Mouse (Mus musculus): Measurements from ENCODE around the gene Tent5c. TPM values are rescaled to one million over a fixed set of nuclear protein-coding genes. Genes with fewer than 3 reads are reported as not detected.

The Tent5c gene
- polyA plus RNA-seq, 1 experiment from 2014 or later: 4.1 TPM

DNA sequence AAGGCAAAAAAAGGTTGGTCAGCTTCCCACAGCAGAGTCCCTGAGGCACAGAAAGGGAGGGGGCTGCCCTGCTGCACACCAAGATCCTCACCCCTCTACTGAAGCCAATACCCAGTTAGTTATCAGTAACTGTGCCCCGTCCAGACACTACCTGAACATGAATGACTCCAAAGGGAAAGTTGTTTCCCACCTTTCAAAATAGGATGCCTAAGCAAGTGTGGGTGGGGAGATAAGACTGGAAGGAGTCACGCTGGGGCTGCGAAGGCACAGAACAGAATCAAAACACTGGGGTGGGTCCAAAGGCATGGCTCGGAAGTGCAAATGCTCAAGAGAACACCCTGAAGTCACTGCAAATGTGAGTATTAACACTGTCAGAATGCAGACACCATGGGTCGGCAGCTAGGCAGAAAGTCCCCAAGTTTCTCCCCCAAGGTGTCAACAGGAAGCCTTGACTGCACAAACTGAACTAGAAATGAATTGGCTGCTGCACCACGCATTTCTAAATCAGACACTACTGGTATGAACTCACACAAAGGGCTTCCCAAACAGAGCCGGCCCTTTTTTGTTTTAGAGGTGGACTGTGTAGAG is 6.7 kb downstream of the Tent5c start:
- peaks cover 23% of the 10 kb centered on the region for H3K4me1 ChIP-seq
- no peak overlapping the region for H3K4me3 ChIP-seq
- H3K9me3 ChIP-seq: no peaks in the 10 kb centered on the region
- H3K36me3 ChIP-seq: no peaks in the 10 kb centered on the region
- 30% methylated on average over 7 of the region's 7 CpGs for WGBS
- H3K27ac ChIP-seq: peak overlapping the region; percentile 39; the same call in 1 of the 2 replicates
- peaks cover 28% of the 10 kb centered on the region for H3K27me3 ChIP-seq (ENCODE audit: insufficient read depth, poor library complexity, severe bottlenecking)
- DNase-seq (ENCODE audit: low spot score): peak; percentile 88

DNA sequence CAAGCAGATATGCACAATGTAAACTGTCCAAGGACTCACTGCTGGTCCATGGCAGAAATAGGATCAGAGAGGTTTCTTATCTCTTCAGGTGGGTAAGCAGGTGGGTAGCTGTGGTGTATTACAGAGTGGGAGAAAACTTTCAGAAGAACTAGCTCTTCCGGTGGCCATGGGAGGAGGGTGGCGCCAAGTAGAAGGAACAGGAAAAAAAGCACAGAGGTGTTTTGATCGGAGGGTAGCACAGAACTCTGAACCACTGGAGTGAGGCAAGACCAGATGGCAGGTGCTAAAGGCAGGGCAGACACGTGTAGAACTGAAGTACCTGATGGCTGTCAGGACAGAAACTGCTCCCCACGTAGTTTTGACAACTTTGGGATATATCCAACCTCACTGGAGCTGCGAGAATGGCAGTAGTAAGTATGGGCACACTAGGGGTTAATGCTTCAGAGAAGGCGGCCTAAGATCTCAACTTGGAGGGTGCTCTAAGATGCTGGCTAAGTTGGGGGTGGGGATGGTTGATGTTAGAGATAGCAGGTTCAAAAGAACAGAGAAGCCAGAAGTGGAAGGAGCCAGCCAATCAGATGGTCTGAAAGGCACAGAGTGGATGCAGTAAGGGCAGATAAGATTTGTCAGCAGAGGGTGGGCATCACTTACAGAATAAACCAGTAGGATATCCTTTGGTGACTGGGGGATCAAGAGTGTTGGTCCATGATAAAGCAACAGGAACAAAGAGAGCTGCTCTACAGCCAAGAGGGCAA is 8.7 kb downstream of the Tent5c start:
- 73% methylated on average over 7 of the region's 7 CpGs for WGBS
- Histone ChIP-seq H3K27me3 (ENCODE audit: insufficient read depth, poor library complexity, severe bottlenecking) (peaks cover 8% of the 10 kb centered on the region), H3K27ac (0 out of 2 replicates have a peak overlapping the region, but pooled peaks have one; percentile 16)

DNA sequence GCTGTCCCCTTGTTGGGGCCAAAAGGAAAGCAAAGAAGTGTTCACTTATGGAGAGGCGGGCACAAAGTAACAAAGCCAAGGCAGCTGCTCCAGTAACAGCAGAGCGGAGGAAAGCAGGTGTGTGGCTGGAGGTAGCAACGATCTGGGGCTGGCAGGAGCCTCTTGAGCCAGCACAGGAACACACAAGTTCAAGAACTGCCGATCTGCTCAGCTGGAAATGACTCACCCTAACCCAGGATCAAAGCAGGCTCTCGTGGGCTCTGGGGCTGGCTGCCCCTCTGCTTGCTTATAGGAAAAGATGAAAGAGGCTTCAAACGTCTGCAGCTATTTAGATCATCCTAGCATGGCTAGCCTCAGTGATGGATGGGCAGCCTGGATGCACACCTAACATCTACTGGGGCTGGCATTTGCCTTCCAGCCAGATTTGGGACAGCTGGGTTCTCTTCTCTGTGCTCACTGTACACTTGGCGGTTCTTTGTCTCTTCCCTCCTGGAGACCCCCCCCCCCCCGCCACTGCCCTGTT is 14.1 kb downstream of the Tent5c start:
- no peak overlapping the region for H3K27ac ChIP-seq
- H3K4me1 ChIP-seq: 0 out of 2 replicates have a peak, but pooled peaks cover 2% of the 10 kb centered on the region
- peaks cover 5% of the 10 kb centered on the region; the same call in 1 of the 2 replicates for H3K36me3 ChIP-seq
- no peak overlapping the region for H3K4me3 ChIP-seq
- H3K9me3 ChIP-seq: no peaks in the 10 kb centered on the region
- no peak for DNase-seq (ENCODE audit: low spot score)
- no peaks in the 10 kb centered on the region for H3K27me3 ChIP-seq (ENCODE audit: insufficient read depth, poor library complexity, severe bottlenecking)
- WGBS: 47% methylated on average over 8 of the region's 8 CpGs

More for the DNA sequence above, 8.7 kb downstream of the Tent5c start:
- Histone ChIP-seq H3K36me3 (no peaks in the 10 kb centered on the region), H3K9me3 (no peaks in the 10 kb centered on the region), H3K4me1 (peaks cover 19% of the 10 kb centered on the region), H3K4me3 (no peak overlapping the region)
- no peak for DNase-seq (ENCODE audit: low spot score)

DNA sequence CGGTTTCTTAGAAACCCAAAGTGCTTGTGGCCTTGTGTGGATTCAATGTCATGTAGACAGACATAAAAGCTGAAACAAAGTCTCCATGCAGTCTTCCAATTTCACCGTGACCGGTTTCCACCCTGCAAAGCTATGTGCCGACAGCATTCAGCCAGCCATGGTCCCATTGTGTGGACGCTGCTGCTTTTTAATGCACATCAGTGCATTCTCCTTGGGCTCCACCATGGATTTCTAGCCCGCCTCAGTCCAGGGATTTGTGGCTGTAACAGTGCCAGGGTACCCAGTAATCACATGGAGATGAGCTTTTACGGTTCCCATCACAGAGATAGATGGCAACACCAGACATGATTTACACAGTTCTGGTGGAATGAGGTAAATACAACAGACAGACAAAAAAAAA is 14.6 kb downstream of the Tent5c start:
- WGBS: 88% methylated on average over 7 of the region's 7 CpGs
- no peaks in the 10 kb centered on the region for H3K9me3 ChIP-seq
- DNase-seq (ENCODE audit: low spot score): no peak
- no peaks in the 10 kb centered on the region for H3K27me3 ChIP-seq (ENCODE audit: insufficient read depth, poor library complexity, severe bottlenecking)
- 0 out of 2 replicates have a peak, but pooled peaks cover 2% of the 10 kb centered on the region for H3K4me1 ChIP-seq
- H3K27ac ChIP-seq: no peak overlapping the region
- H3K4me3 ChIP-seq: no peak overlapping the region
- peaks cover 5% of the 10 kb centered on the region; the same call in 1 of the 2 replicates for H3K36me3 ChIP-seq

DNA sequence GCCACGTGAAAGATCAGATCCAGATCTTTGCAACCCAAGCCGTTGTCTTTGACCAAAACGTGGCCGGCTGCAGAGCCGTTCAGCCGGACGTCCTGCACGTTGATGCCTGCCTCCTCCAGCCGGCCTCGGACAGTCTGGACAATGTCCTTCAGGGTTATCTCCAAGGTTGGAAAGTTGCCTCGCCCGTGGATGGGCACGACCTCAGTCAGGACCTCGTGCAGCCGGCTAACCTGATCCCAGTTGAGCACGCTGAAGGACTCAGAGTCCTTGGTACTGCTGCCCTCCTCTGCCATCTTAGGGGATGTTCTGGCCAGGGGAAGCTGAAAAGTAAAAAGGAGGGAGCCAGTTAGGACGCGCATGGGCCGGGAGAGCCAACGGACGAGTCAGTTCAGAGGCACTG is 16.0 kb downstream of the Tent5c start:
- no peaks in the 10 kb centered on the region for H3K27me3 ChIP-seq (ENCODE audit: insufficient read depth, poor library complexity, severe bottlenecking)

DNA sequence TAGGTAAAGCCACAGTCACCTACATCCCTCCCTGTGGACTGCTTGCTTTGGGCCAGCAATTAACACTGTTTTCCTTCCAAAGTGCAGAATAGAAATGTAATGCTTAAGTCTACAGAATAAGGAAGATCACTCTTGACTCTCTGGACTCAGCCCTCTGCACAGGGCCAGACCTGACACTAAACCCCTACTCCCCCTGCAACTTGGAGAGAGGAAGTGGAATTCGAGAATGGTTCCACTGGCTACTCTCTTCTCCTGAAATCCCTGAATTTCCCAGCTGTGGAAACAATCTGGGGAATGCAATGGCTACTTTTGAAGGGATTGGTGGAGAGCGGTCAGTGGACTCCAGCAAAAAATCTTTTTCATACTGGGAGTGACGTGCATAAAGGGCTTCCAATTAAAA is 18.2 kb downstream of the Tent5c start:
- H3K4me1 ChIP-seq: 0 out of 2 replicates have a peak, but pooled peaks cover 2% of the 10 kb centered on the region
- peaks cover 5% of the 10 kb centered on the region; the same call in 1 of the 2 replicates for H3K36me3 ChIP-seq
- H3K4me3 ChIP-seq: no peak overlapping the region
- H3K9me3 ChIP-seq: no peaks in the 10 kb centered on the region
- no peak overlapping the region for H3K27ac ChIP-seq
- no peak for DNase-seq (ENCODE audit: low spot score)
- no peaks in the 10 kb centered on the region for H3K27me3 ChIP-seq (ENCODE audit: insufficient read depth, poor library complexity, severe bottlenecking)
- 60% methylated on average over 3 of the region's 3 CpGs for WGBS

More for the DNA sequence above, 16.0 kb downstream of the Tent5c start:
- 71% methylated on average over 21 of the region's 21 CpGs for WGBS
- Histone ChIP-seq H3K4me3 (no peak overlapping the region), H3K9me3 (no peaks in the 10 kb centered on the region), H3K27ac (no peak overlapping the region), H3K36me3 (peaks cover 5% of the 10 kb centered on the region; the same call in 1 of the 2 replicates), H3K4me1 (0 out of 2 replicates have a peak, but pooled peaks cover 2% of the 10 kb centered on the region)
- DNase-seq (ENCODE audit: low spot score): no peak

DNA sequence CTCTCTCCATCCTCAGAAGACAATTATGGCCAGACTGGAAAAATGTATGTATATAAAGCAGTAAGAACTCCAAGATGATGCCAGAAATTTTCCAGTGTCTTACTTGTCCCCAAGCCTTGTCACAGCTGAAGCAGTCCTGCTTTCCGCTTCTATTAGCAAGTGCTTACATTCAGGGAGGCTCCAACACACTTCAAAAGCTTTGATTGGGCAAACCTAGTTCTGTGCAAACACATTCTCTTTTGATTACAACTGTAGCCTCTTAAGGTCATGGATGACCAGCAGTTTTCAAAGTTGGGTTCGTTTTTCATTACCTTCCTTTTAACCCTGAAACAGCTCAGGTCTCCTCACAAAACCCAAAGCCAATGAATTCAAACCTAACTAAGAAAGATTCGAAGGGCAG is 19.0 kb downstream of the Tent5c start:
- 0 out of 2 replicates have a peak, but pooled peaks cover 2% of the 10 kb centered on the region for H3K4me1 ChIP-seq
- H3K4me3 ChIP-seq: no peak overlapping the region
- H3K36me3 ChIP-seq: peaks cover 5% of the 10 kb centered on the region; the same call in 1 of the 2 replicates
- H3K27ac ChIP-seq: no peak overlapping the region
- H3K9me3 ChIP-seq: no peaks in the 10 kb centered on the region
- DNase-seq (ENCODE audit: low spot score): no peak
- no peaks in the 10 kb centered on the region for H3K27me3 ChIP-seq (ENCODE audit: insufficient read depth, poor library complexity, severe bottlenecking)
- WGBS: 82% methylated on average over 3 of the region's 3 CpGs

DNA sequence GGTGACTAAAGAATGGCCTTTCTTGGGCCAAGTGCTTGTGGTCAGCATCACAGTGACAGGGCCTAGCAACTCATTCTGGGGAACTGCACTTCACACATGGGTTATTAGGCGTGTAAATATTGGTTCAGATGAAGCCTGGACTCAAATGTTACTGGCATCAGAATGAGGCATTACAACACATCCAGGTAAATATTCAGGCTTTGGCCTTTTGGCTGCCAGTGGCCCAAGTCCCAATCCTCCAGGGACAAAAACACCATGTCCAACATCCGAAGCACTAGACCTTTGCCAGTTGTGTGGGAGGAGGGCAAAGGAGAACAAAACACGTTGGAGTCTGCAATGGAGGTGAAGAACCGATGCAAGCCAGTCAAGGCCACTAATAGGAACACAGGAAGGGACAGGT is 22.6 kb downstream of the Tent5c start:
- Histone ChIP-seq H3K27me3 (ENCODE audit: insufficient read depth, poor library complexity, severe bottlenecking) (no peaks in the 10 kb centered on the region), H3K4me3 (no peak overlapping the region), H3K36me3 (no peaks in the 10 kb centered on the region), H3K9me3 (no peaks in the 10 kb centered on the region), H3K27ac (no peak overlapping the region), H3K4me1 (peaks cover 18% of the 10 kb centered on the region)
- no peak for DNase-seq (ENCODE audit: low spot score)
- 86% methylated on average over 4 of the region's 4 CpGs for WGBS

DNA sequence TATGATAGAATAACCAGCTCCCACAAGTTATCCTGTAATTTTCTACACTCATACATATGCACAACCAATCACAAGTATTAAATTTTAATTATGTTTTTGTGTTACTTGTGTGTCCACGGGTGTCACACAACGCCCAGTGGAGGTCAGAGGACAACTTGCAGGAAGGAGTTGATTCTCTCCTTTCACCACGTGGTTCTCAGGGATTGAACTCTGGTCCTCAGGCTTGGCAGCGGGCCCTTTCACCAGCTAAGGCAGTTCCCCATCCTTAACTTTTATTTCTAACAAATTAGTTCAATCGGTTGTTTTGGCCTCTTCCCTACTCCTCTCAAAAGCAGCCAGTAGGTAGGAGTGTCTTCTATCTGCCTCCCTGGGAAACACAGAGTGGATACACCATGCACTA is 24.5 kb downstream of the Tent5c start:
- peaks cover 18% of the 10 kb centered on the region for H3K4me1 ChIP-seq
- whole genome bisulfite sequencing: 90% methylated on average over 5 of the region's 5 CpGs
- no peak overlapping the region for H3K27ac ChIP-seq

DNA sequence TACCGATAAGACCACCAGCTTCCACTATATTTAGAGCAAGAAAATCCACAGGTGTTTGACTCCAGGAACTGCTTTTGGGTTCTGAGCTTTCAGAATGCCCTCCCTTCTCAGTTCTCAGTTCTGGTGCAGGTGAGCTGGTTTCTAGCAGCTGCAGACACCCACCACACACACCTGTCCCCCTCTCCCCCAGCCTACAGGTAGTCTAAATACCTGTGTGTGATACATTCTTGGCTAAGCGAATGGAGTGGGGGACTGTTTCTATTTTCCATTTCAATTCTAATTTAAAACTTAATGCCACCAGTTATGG is 25.2 kb downstream of the Tent5c start:
- WGBS: 58% methylated on average over 2 of the region's 2 CpGs
- Histone ChIP-seq H3K27ac (no peak overlapping the region; the same call in 1 of the 2 replicates), H3K4me3 (peak overlapping the region; percentile 28), H3K4me1 (peaks cover 18% of the 10 kb centered on the region), H3K36me3 (no peaks in the 10 kb centered on the region), H3K27me3 (ENCODE audit: insufficient read depth, poor library complexity, severe bottlenecking) (no peaks in the 10 kb centered on the region), H3K9me3 (no peaks in the 10 kb centered on the region)
- DNase-seq (ENCODE audit: low spot score): no peak

More for the DNA sequence above, 24.5 kb downstream of the Tent5c start:
- Histone ChIP-seq H3K4me3 (no peak overlapping the region), H3K27me3 (ENCODE audit: insufficient read depth, poor library complexity, severe bottlenecking) (no peaks in the 10 kb centered on the region), H3K9me3 (no peaks in the 10 kb centered on the region), H3K36me3 (no peaks in the 10 kb centered on the region)
- DNase-seq (ENCODE audit: low spot score): no peak

DNA sequence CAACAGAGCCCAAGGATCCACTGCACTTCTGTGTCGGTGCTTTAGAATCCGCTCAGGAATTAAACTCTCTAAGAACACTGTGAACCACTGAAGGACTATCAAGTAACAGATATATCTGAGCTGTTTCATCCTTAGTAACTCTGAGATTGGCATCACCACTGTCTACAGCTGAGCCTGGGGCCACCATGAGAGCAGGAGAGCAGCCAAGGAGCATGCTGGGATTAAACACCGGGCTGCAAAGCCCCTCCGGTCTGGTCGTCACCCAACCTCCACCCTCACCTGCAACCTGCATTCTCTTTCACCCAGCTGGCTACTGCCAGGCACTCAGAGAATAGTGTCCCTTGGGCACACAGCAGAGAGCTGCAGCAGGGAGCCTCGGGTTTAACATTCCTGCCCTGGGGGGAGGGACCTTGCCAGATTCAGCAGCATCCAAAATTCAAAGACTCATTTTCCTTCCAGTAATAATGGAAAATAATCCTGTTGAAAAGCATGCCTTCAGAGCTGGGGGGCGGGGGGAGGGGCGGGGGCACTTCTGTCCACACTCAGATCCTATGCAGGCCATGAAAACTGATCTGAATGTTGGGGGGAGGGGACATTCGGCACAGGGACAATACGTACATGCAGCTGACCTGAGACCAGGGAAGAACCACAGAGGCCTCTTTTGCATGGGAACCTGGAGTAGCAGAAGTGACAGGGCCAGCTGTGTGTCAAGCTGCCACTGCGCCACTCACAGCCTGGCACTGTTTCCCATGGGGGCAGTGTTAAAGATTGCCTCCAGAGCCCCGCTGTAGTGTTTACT is 25.8 kb downstream of the Tent5c start:
- DNase-seq (ENCODE audit: low spot score): no peak
- H3K27me3 ChIP-seq (ENCODE audit: insufficient read depth, poor library complexity, severe bottlenecking): no peaks in the 10 kb centered on the region
- H3K4me3 ChIP-seq: peak overlapping the region; percentile 28
- H3K27ac ChIP-seq: peak overlapping the region; percentile 67; the same call in 1 of the 2 replicates
- 21% methylated on average over 12 of the region's 12 CpGs for WGBS
- no peaks in the 10 kb centered on the region for H3K36me3 ChIP-seq
- H3K9me3 ChIP-seq: no peaks in the 10 kb centered on the region
- peaks cover 18% of the 10 kb centered on the region for H3K4me1 ChIP-seq

DNA sequence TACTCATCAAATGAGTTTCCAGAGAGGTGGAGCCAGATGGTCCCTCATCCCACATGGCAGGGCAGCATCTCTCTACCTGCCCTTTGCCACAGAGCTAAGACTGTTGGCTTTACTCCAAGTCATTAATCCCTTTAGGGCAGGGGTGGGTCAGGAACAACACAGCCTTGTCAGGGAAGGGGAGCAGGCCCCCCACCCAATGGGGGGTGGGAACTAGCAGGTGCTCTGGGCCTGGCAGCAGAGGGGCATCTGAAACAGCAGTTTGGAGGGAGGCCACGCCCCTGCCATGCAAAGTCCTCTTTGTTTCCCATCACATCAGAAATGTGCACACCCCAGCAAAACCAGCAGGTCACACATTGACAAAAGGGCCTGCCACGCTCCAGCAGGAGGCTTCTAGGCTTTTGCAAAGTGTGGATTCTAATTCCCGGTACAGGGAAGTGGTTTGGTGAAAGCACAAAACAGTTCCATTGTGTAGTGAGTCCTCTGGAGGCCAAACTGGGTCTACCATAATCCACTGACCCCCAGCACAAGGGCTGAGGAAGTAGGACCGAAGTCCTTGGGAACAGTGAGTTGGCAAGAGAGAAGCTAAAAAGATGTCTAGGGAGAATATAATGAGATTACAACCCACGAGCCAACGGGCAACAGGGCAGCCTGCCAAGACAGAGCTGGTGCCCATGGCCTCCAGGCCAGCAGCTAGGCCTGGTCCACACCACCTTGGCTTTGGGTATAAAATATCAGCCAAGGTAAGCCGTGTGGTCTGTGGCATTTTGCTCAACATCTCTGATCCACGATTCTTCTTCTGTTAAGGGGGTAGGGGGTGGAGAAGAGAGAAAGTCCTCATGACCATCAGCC is 26.7 kb downstream of the Tent5c start:
- Histone ChIP-seq H3K27ac (peak overlapping the region; percentile 16; the same call in 1 of the 2 replicates), H3K36me3 (no peaks in the 10 kb centered on the region), H3K4me3 (no peak overlapping the region), H3K27me3 (ENCODE audit: insufficient read depth, poor library complexity, severe bottlenecking) (no peaks in the 10 kb centered on the region), H3K9me3 (no peaks in the 10 kb centered on the region), H3K4me1 (peaks cover 18% of the 10 kb centered on the region)
- DNase-seq (ENCODE audit: low spot score): no peak
- WGBS: 80% methylated on average over 8 of the region's 8 CpGs

All from heart, embryonic 10.5 days (tissue).